In the genomic region with DNA sequence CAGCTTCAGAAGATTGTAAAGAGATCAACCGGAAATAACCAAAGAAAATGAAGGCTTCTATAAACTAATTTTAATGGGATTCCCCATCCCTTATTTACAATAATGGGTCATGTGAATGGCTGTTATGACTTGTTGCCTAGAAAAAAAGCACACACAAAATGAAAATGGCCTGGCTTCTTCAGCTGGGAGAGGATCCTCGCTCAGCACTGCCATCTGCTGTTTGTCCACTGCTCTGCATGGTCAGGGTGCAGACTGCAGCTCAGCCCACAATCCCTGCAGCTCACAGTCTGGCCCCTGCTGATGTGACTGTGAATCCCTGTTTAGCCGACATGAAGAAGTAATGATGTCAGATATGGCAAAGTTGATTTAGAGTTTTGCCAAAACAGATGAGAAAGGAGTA, we compare ENCODE assay signal across 8 mouse cellular contexts. TPM values are rescaled to one million over a fixed set of nuclear protein-coding genes. Genes with fewer than 3 reads are reported as not detected.
DNase-seq lines count a peak whose midpoint lies in the region; ATAC-seq and TF ChIP-seq lines count a peak whose summit lies in the region.

No protein-coding gene starts in this region.

- H3K9ac ChIP-seq in intestine, postnatal 0 days (ENCODE audit: low read depth, low read length): no peak overlapping the region
- no peak overlapping the region for H3K9ac ChIP-seq in intestine, embryonic 15.5 days
- H3K9ac ChIP-seq in hindbrain, embryonic 16.5 days (ENCODE audit: low read depth, low read length): no peak overlapping the region

- TF ChIP-seq CTCF in intestine, postnatal 0 days (IDR thresholded peaks at IDR 0.05; ENCODE audit: low read depth): peak; percentile 94
- TF ChIP-seq CTCF in bone marrow macrophage, adult 2 months (IDR thresholded peaks at IDR 0.05; ENCODE audit: low read depth, low read length): peak; percentile 41; the same call in 1 of the 2 replicates

- no peaks in the 10 kb centered on the region; the same call in 1 of the 2 replicates for H3K27me3 ChIP-seq in intestine, postnatal 0 days (replicated peaks; ENCODE audit: control insufficient read depth, insufficient read depth, low read length)
- no peaks in the 10 kb centered on the region for H3K27me3 ChIP-seq in intestine, embryonic 15.5 days (replicated peaks)
- no peaks in the 10 kb centered on the region for H3K27me3 ChIP-seq in hindbrain, embryonic 16.5 days (replicated peaks; ENCODE audit: control insufficient read depth, insufficient read depth, low read length)

- H3K36me3 ChIP-seq in intestine, postnatal 0 days (ENCODE audit: control insufficient read depth, insufficient read depth): no peaks in the 10 kb centered on the region
- H3K36me3 ChIP-seq in intestine, embryonic 15.5 days: no peaks in the 10 kb centered on the region
- no peaks in the 10 kb centered on the region for H3K36me3 ChIP-seq in hindbrain, embryonic 16.5 days (ENCODE audit: control insufficient read depth, insufficient read depth, low read length)

- peak; percentile 60 to 68 for DNase-seq in left cerebral cortex, postnatal 36 days (ENCODE audit: low spot score in 2 of 2)
- DNase-seq in natural killer cell, adult 2 months (ENCODE audit: low spot score in 2 of 2): peak; percentile 78 to 88
- peak; percentile 89 for DNase-seq in testis, postnatal 10 days (ENCODE audit: low spot score)

- TF ChIP-seq POLR2A in bone marrow macrophage, adult 2 months (IDR thresholded peaks at IDR 0.05; ENCODE audit: borderline replicate concordance, low read depth, low read length): no peak

- 32% methylated on average over 3 of the region's 3 CpGs for WGBS in intestine, postnatal 0 days
- WGBS in intestine, embryonic 15.5 days: 37% methylated on average over 3 of the region's 3 CpGs
- WGBS in hindbrain, embryonic 16.5 days: 39% methylated on average over 3 of the region's 3 CpGs

- H3K4me2 ChIP-seq in intestine, postnatal 0 days (replicated peaks; ENCODE audit: low read depth): no peak overlapping the region
- H3K4me2 ChIP-seq in intestine, embryonic 15.5 days (replicated peaks): no peak overlapping the region
- no peak overlapping the region for H3K4me2 ChIP-seq in hindbrain, embryonic 16.5 days (ENCODE audit: low read length)

- no peaks in the 10 kb centered on the region for H3K9me3 ChIP-seq in intestine, postnatal 0 days (ENCODE audit: control insufficient read depth)
- H3K9me3 ChIP-seq in intestine, embryonic 15.5 days: no peaks in the 10 kb centered on the region
- H3K9me3 ChIP-seq in hindbrain, embryonic 16.5 days (ENCODE audit: control insufficient read depth, low read length): no peaks in the 10 kb centered on the region

- H3K4me3 ChIP-seq in intestine, postnatal 0 days (ENCODE audit: low read depth, low read length): no peak overlapping the region
- H3K4me3 ChIP-seq in intestine, embryonic 15.5 days (replicated peaks): no peak overlapping the region
- H3K4me3 ChIP-seq in bone marrow macrophage, adult 2 months (ENCODE audit: insufficient read depth, low read length): no peak overlapping the region
- H3K4me3 ChIP-seq in hindbrain, embryonic 16.5 days (ENCODE audit: low read length): no peak overlapping the region

- no peaks in the 10 kb centered on the region for H3K4me1 ChIP-seq in intestine, postnatal 0 days (replicated peaks; ENCODE audit: control insufficient read depth, insufficient read depth, low read length)
- H3K4me1 ChIP-seq in intestine, embryonic 15.5 days (replicated peaks): 0 out of 2 replicates have a peak, but pooled peaks cover 2% of the 10 kb centered on the region
- H3K4me1 ChIP-seq in bone marrow macrophage, adult 2 months (ENCODE audit: control insufficient read depth, insufficient read depth, low read length): peaks cover 29% of the 10 kb centered on the region
- 0 out of 2 replicates have a peak, but pooled peaks cover 2% of the 10 kb centered on the region for H3K4me1 ChIP-seq in hindbrain, embryonic 16.5 days (ENCODE audit: control insufficient read depth, insufficient read depth, low read depth, low read length)

- intact Hi-C loops in left cerebral cortex, postnatal 36 days (cut with DNase I): loop anchor here (2.0 kb wide), 1 partner anchor 63 kb away; no protein-coding TSS in a partner anchor

- ATAC-seq in intestine, postnatal 0 days: peak; percentile 61
- no peak for ATAC-seq in intestine, embryonic 15.5 days
- ATAC-seq in erythroid progenitor cell, adult 5-6 weeks (replicated peaks; ENCODE audit: low FRiP score, poor library complexity, severe bottlenecking): peak; percentile 73
- ATAC-seq in hindbrain, embryonic 16.5 days: peak; percentile 66; the same call in 1 of the 2 replicates

- no peak overlapping the region for H3K27ac ChIP-seq in intestine, postnatal 0 days (ENCODE audit: low read depth, low read length)
- no peak overlapping the region for H3K27ac ChIP-seq in intestine, embryonic 15.5 days
- no peak overlapping the region for H3K27ac ChIP-seq in bone marrow macrophage, adult 2 months (ENCODE audit: insufficient read depth, low read depth, low read length)
- no peak overlapping the region for H3K27ac ChIP-seq in hindbrain, embryonic 16.5 days (ENCODE audit: low read depth, low read length)

RNA-seq across cellular contexts. Expression of a gene that starts 7.7 kb away (rescaled TPM):
- polyA plus RNA-seq in intestine, postnatal 0 days (2015; fragmentation: Nextera tagmentation; extraction: Ambion mirVana): 24.1 and 25.1 TPM in 2 replicates
- polyA plus RNA-seq in intestine, embryonic 15.5 days (2015; fragmentation: Nextera tagmentation; extraction: Ambion mirVana): 6.9 and 7.4 TPM in 2 replicates
- 1,267 and 1,387 TPM in 2 replicates for polyA plus RNA-seq in bone marrow macrophage, adult 2 months (2012; ENCODE audit: insufficient read depth, insufficient read length, missing spikeins)
- total RNA-seq in erythroid progenitor cell, adult 5-6 weeks (2015; ENCODE audit: low replicate concordance): 7.2 and 8.4 TPM in 2 replicates
- total RNA-seq in erythroid progenitor cell, adult 5-6 weeks (2017; ENCODE audit: low replicate concordance): 28.5 and 80.5 TPM in 2 replicates
- polyA plus RNA-seq in hindbrain, embryonic 16.5 days (2015; fragmentation: Nextera tagmentation; extraction: Ambion mirVana): 3.5 and 4.3 TPM in 2 replicates
- total RNA-seq in left cerebral cortex, postnatal 36 days (2021): 1 to 10 TPM; 2.7 to 2.9 TPM

RNA-seq across cellular contexts. Expression of a gene that starts 12.1 kb away (rescaled TPM):
- not detected in 2 replicates for polyA plus RNA-seq in intestine, postnatal 0 days (2015; fragmentation: Nextera tagmentation; extraction: Ambion mirVana)
- polyA plus RNA-seq in intestine, embryonic 15.5 days (2015; fragmentation: Nextera tagmentation; extraction: Ambion mirVana): not detected in 2 replicates
- 0.31 TPM in 1 of 2 replicates, not detected in the other for polyA plus RNA-seq in bone marrow macrophage, adult 2 months (2012; ENCODE audit: insufficient read depth, insufficient read length, missing spikeins)
- total RNA-seq in erythroid progenitor cell, adult 5-6 weeks (2015; ENCODE audit: low replicate concordance): not detected in 2 replicates
- total RNA-seq in erythroid progenitor cell, adult 5-6 weeks (2017; ENCODE audit: low replicate concordance): not detected in 2 replicates
- polyA plus RNA-seq in hindbrain, embryonic 16.5 days (2015; fragmentation: Nextera tagmentation; extraction: Ambion mirVana): 0.25 and 0.31 TPM in 2 replicates
- not detected for total RNA-seq in left cerebral cortex, postnatal 36 days (2021)

RNA-seq across cellular contexts. Expression of a gene that starts 25.8 kb away (rescaled TPM):
- polyA plus RNA-seq in intestine, postnatal 0 days (2015; fragmentation: Nextera tagmentation; extraction: Ambion mirVana): 35.8 and 41.2 TPM in 2 replicates
- polyA plus RNA-seq in intestine, embryonic 15.5 days (2015; fragmentation: Nextera tagmentation; extraction: Ambion mirVana): 10.2 TPM in 2 replicates
- polyA plus RNA-seq in bone marrow macrophage, adult 2 months (2012; ENCODE audit: insufficient read depth, insufficient read length, missing spikeins): 2,467 and 2,568 TPM in 2 replicates
- total RNA-seq in erythroid progenitor cell, adult 5-6 weeks (2015; ENCODE audit: low replicate concordance): 84.7 and 90.8 TPM in 2 replicates
- 26.8 and 27.5 TPM in 2 replicates for total RNA-seq in erythroid progenitor cell, adult 5-6 weeks (2017; ENCODE audit: low replicate concordance)
- polyA plus RNA-seq in hindbrain, embryonic 16.5 days (2015; fragmentation: Nextera tagmentation; extraction: Ambion mirVana): 0.59 and 0.80 TPM in 2 replicates
- 1 to 10 TPM; 2.6 to 3.4 TPM for total RNA-seq in left cerebral cortex, postnatal 36 days (2021)

RNA-seq across cellular contexts. Expression of a gene that starts 41.2 kb away (rescaled TPM):
- 43.0 and 43.4 TPM in 2 replicates for polyA plus RNA-seq in intestine, postnatal 0 days (2015; fragmentation: Nextera tagmentation; extraction: Ambion mirVana)
- polyA plus RNA-seq in intestine, embryonic 15.5 days (2015; fragmentation: Nextera tagmentation; extraction: Ambion mirVana): 3.7 and 5.0 TPM in 2 replicates
- 0.41 and 0.71 TPM in 2 replicates for polyA plus RNA-seq in bone marrow macrophage, adult 2 months (2012; ENCODE audit: insufficient read depth, insufficient read length, missing spikeins)
- total RNA-seq in erythroid progenitor cell, adult 5-6 weeks (2015; ENCODE audit: low replicate concordance): not detected in 2 replicates
- not detected in 2 replicates for total RNA-seq in erythroid progenitor cell, adult 5-6 weeks (2017; ENCODE audit: low replicate concordance)
- not detected in 2 replicates for polyA plus RNA-seq in hindbrain, embryonic 16.5 days (2015; fragmentation: Nextera tagmentation; extraction: Ambion mirVana)
- under 1 TPM; 0.50 to 0.74 TPM for total RNA-seq in left cerebral cortex, postnatal 36 days (2021)

RNA-seq across cellular contexts. Expression of a gene that starts 55.9 kb away (rescaled TPM):
- 53.8 and 53.9 TPM in 2 replicates for polyA plus RNA-seq in intestine, postnatal 0 days (2015; fragmentation: Nextera tagmentation; extraction: Ambion mirVana)
- 17.1 and 21.4 TPM in 2 replicates for polyA plus RNA-seq in intestine, embryonic 15.5 days (2015; fragmentation: Nextera tagmentation; extraction: Ambion mirVana)
- polyA plus RNA-seq in bone marrow macrophage, adult 2 months (2012; ENCODE audit: insufficient read depth, insufficient read length, missing spikeins): 1,609 and 1,701 TPM in 2 replicates
- total RNA-seq in erythroid progenitor cell, adult 5-6 weeks (2015; ENCODE audit: low replicate concordance): 31.9 and 96.6 TPM in 2 replicates
- 43.0 and 50.2 TPM in 2 replicates for total RNA-seq in erythroid progenitor cell, adult 5-6 weeks (2017; ENCODE audit: low replicate concordance)
- 1.7 and 2.3 TPM in 2 replicates for polyA plus RNA-seq in hindbrain, embryonic 16.5 days (2015; fragmentation: Nextera tagmentation; extraction: Ambion mirVana)
- 1 to 10 TPM; 1.9 to 2.5 TPM for total RNA-seq in left cerebral cortex, postnatal 36 days (2021)

Comparison
In these comparisons a context has a peak if more than half of its experiments do, and no peak if none do; other contexts are left out.
1. RNA of a gene that starts 7.7 kb away (polyA plus RNA-seq): 1,267 to 1,387 TPM in bone marrow macrophage, adult 2 months; 24.1 to 25.1 TPM in intestine, postnatal 0 days, 6.9 to 7.4 TPM in intestine, embryonic 15.5 days and 3.5 to 4.3 TPM in hindbrain, embryonic 16.5 days; every median in the first group is over 10 times any median in the second.
2. RNA of a gene that starts 25.8 kb away (polyA plus RNA-seq): 2,467 to 2,568 TPM in bone marrow macrophage, adult 2 months; 35.8 to 41.2 TPM in intestine, postnatal 0 days, 10.2 TPM in intestine, embryonic 15.5 days and 0.59 to 0.80 TPM in hindbrain, embryonic 16.5 days; every median in the first group is over 10 times any median in the second.
3. Peak in every context shown above with its lines, with median percentiles within 50 percentile points of each other: DNase-seq.